Mouse (Mus musculus) gastrocnemius, adult 18-20 months (tissue): ENCODE measurements around the gene Adamts2. TPM values are rescaled to one million over a fixed set of nuclear protein-coding genes. Genes with fewer than 3 reads are reported as not detected.
A peak's percentile ranks its signal among the peaks of the same experiment; 100 is the strongest.

Source experiments
- DNase-seq: peaks from one replicate; pipeline ENCODE4 v3.0.0; 2021; ENCODE audit warnings: low spot score
- long read RNA-seq, 2 experiments: library from polyadenylated mRNA; stranded (forward); transcript quantifications; one replicate each; pipeline ENCODE4 v2.0.0; 2021
- total RNA-seq, 2 experiments: library from RNA; stranded (reverse); gene quantifications; 2 replicates each; pipeline ENCODE4 v1.2.3; 2021

The Adamts2 gene
- 1 to 10 TPM; 4.8 to 5.6 TPM for total RNA-seq
- long read RNA-seq, experiment 1, full-length matches to known transcripts: 12 of 14 reads
- long read RNA-seq, experiment 1, partial matches to known transcripts: 1 of 14 reads
- long read RNA-seq, experiment 1, other reads (novel, unspliced or antisense): 1 of 14 reads
- long read RNA-seq, experiment 2, full-length matches to known transcripts: 4 of 8 reads
- long read RNA-seq, experiment 2, partial matches to known transcripts: 2 of 8 reads
- long read RNA-seq, experiment 2, other reads (novel, unspliced or antisense): 2 of 8 reads

DNA sequence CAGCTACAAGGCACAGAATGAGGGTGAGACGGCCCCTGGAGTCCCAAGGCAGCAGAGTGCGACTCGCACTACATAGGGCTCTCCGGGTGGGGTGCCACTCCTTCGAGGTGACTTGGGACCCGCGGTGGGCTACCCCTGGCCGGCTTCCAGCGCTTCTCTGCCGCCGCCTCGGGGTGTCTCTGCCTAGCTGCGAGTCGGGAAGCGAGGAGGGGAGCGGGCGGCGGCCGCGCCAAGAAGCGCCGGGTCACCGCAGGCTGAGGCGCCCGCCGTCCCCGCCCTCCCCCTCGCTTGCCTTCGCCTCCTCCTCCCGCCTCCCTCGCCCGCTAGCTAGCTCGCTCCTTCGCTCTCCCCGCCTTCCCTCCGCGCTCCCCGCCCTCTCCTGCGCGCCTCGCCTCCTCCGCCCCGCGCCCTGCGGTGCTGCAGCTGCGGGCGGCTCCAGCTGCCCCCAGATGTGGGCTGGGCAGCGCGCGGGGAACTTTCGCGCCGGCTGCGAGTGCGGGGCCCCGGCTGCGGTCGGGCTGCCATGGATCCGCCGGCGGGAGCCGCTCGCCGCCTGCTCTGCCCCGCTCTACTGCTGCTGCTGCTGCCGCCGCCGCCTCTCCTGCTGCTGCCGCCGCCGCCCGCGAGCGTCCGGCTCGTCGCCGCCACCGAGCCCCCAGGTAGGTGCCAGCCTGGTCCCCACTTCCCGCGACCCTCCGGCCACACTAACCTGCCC is at the start of gene Adamts2:
TSS of gene Adamts2 (plus strand) at position 444 of the 715 bp plus-strand sequence.
- peak; percentile 78 for DNase-seq

DNA sequence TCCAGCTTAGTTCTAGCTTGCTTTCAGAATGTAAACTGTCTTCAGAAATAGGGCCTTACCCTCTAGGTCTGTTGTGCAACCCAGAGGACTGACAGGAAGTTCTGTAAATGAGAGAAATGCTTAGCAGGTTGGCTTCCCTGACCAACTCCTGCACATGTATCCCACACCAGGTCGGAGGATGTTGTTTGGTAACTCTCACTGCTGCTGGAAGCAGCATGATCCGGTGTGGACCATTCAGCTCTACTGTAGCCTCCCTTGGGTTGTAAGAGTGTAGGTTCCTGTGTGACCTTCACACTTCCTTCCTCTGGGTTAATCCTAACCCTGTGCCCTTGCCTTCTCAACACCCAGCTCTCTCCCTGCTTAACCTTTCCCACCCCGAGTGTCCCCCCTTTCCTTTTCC is 44.8 kb upstream of the Adamts2 start:
- DNase-seq: no peak

DNA sequence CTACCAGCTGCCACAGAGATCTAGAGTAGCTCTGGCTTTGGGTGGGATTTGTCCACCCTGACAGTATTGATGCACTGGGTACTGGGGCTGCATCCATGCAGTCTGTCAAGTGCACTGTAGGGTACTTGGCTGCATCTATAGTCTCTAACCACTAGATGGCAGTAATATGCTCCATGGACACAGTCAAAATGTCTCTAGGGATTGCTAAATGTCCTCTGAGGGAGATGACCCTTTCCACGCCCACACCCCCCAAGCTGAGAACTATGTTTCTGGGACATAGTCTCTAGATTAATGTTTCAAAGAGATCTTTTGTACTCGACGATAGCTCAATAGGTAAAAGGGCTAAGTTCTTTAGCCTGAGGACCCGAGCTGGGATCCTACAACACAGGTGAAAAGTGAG is 42.8 kb upstream of the Adamts2 start:
- peak; percentile 12 for DNase-seq

DNA sequence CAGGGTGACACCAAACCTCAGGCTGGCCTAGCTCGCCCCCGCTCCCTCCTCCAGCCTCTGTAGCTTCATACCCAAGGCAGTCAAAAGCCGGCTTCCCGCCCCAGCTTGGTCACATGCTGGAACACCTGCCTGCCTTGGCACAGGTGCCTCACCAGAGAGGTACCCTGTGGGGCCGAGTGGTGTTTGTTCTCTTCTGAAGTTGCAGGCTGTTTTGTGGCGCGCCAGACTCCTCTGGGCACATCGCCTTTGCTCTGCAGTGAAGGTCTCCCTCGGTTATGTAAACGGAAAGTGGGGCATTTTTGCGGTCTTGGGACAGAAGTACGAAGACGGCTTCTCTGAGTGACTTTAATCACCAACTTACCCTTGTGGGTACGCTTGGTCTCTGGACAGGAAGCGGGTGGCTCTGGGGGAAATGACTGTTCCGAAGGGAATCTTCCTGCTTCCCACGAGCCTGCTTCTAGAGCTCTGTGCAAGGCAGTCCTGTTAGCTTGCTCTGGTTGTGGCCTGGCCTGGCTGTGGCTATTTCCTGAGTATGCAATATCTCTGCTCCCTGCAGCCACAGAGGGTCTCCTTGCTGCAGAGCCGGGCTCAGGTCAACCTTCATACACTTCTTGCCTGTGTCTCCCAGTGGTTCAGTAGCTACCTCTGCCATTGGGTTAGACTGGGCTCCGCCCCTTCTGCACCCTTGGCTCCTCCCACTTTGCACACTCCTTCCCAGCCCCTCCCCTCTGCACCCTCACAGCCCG is 36.2 kb upstream of the Adamts2 start:
- DNase-seq: no peak

DNA sequence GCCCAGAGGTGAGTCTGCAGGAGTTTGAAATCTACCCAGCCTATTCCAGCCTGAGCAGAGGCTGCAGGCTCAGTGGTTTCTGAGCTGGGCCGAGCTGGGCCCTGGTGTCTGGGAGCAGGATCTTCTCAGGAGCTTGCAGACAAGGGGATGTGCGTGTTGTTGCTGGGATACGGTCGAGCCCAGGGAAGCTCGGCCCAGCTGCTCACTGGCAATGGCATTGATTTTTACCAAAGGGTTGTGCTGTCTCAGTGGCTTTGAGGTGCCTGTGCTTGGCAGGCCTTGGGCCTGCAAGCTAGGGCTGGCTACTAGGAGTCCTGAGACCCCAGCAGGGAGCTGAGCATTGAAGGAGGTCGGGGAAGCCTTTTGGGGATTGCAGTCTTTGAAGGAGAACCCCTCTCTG is 30.4 kb upstream of the Adamts2 start:
- DNase-seq: no peak

DNA sequence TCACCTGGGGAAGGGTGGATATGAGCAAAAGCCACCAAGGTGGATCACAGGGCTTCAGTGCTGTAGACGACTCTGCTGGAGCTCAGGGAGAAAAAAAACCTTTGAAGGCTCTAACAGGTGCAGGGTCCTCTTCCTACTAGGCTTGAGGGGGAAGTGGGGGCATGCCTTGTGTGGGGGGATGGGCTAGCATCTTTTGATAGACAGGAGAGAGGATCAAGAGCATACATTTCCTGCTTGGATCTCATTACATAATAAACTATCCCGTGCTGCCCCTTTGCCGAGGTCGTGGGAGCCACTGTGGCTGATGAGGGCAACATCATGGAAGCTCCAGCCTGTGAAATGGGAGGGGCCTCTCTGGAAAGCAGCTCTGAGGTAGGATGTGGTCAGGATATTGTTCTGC is 25.4 kb upstream of the Adamts2 start:
- no peak for DNase-seq

DNA sequence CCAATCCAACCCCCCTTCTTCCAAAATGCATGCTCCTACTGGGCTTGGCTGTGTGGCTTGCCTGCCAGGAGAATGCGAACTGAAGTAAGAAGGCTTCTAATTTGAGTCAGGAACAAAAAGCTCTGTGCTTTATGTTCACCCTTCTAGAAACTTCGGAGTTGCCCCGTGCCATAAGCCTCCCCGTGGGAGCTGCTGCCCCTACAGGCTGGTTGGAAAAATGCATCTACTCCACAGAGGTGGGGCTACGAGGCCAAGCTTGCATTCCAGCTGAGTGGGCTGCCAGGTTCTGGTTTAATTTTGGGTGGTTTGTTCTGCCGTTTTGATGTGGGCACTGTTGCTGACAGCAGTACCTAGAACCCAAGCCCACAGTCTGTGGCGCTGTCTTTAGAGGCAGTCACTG is 14.9 kb upstream of the Adamts2 start:
- peak; percentile 57 for DNase-seq

DNA sequence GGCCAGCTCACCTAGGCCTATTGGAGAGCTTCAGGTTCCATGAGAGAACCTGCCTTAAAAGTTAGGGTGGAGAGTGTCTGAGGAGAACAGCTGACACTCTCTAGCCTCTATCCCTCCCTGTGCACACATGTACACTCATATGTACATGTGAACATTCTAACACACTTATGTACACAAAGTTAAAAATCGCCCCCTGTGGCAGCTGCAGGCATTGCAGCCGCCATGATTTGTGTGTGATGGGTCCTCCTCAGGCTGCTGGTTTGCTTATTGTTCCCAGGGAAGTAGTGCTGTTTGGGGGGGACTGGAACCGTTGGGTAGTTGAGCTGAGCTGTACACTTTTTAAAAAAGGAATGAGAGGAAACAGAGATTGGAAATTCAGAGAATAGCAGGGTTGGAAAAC is 14.1 kb upstream of the Adamts2 start:
- peak; percentile 41 for DNase-seq

DNA sequence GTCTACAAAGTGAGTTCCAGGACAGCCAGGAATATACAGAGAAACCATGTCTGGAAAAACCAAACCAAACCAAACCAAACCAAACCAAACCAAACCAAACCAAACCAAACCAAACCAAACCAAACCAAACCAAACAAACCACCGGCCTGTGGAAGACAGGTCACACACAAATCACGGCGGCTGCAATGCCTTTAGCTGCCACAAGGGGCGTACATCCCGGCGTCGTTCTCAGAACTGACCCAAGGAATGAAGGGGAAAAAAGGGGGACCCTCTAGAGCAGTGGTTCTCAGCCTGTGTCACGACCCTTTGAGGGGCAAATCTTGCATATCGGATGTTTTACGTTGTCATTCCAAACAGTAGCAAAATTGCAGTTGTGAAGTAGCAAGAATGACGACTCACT is 12.8 kb upstream of the Adamts2 start:
- DNase-seq: peak; percentile 32

DNA sequence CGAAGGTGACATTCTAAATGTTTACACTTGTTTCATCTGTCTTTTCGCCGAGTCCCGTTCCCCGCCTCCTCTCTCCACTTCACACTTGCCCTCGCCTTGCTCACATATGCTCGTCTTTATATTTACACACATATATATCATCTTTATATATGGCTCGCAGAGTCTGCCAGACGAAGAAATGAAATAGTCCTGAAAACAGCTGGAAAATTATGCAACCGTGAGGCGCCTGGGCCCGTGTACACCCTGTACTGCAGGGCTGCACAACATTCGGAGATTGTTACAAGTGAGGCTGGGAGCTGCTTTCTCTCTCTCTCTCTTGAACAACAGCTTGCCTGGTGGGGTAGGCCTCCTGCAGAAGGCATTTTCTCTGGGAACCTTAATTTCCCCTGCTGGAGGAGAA is 10.8 kb upstream of the Adamts2 start:
- DNase-seq: no peak

DNA sequence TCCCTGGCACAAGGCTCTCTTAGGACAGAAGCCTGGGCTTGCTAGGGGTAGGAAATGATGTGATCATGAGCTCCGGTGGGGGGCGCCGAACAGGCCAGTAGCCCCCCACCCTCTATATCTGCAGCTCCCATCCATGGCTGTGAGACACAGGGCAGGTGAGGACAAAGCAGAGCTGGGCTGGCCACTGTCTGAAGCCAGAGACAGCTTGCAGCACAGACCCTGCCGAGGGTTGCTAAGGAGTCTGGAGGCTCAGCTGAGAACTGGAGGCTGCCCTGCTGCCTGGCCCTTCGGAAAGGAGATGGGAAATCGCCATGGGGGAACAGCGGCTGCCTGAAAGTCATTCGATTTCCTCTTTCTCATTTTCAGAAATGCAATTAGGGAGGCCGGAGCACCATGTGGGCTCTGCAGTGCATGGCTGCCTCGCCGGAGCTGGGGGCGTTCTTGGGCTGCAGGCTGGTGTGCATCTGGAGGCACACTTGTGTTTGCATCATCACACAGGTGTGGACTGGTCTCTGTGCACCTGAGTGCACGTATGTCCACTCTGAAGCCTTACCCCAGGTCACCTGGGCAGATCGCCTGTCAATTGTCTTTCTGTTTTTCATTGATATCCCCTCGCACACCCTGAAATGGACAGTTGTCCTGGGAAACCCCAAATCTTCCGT is 8.9 kb upstream of the Adamts2 start:
- DNase-seq: no peak

DNA sequence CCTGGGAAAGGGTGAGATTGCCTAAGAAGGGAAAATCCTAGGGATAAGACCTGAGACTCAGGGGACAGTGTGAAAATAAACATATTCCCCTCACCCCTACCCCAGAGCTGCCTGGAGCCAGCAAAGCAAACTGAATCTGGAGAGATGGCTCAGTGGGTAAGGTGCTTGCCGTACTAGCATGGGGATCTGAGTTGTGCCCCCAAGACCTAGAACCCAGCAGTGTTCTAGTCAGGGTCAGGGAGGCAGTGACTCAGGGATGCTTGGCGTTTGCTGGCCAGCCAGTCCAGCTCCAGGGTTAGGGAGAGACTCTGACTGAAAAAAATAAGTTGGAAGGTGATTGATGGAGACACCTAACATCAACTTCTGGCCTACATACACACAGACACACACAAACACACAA is 5.3 kb upstream of the Adamts2 start:
- DNase-seq: no peak

DNA sequence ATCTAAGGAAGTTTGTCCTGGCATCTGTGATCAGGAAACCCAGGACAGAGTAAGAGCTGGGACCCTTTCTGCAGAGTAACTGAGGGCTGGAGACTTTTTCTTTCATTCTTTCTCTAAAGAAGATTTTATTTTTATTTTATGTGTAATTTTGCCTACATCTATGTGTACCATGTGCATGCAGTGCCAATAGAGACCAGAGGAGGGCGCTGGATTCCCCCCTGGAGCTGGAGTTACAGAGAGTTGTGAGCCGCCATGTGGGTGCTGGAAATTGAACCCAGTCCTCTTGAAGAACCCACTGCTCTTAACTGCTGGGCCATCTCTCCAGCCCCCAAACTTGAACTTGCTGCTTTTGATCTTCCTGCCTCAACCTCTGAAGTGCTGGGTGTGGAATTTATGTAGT is 2.7 kb upstream of the Adamts2 start:
- DNase-seq: no peak

DNA sequence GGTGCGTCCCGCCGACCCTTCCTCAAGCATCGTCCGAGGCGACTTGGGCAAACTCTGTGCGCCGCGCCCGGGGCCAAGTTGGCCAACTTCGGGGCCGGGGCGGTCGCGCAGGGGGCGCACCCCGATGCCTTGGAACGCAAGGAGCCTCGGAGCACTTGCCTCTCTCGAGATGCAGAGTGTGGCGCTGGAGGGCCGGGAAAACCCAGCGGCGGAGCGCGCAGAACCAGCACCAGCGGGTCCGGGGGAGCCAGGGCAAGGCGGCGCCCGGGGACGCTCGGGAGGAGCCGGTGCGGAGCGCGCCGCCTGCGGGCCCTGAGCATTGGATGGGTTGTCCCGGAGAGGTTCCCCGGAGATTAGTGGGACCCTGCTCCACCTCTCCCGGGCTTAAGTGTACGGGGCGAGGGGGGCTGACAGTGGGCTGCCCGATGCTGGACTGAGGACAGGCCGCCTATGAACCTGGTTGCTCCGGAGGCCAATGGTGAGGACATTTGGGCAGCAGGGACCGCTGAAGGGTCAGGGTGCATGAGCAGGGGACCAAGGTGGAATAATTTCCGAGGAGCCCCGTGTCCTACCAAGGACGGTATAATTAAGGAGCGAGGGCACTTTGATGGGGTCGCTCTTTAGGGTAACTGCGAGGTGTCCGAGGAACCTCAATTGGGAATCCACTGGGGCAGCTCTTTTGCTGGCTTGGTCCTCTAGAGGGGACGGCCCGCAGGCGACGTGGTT is 635 bp downstream of the Adamts2 start:
- peak; percentile 50 for DNase-seq

DNA sequence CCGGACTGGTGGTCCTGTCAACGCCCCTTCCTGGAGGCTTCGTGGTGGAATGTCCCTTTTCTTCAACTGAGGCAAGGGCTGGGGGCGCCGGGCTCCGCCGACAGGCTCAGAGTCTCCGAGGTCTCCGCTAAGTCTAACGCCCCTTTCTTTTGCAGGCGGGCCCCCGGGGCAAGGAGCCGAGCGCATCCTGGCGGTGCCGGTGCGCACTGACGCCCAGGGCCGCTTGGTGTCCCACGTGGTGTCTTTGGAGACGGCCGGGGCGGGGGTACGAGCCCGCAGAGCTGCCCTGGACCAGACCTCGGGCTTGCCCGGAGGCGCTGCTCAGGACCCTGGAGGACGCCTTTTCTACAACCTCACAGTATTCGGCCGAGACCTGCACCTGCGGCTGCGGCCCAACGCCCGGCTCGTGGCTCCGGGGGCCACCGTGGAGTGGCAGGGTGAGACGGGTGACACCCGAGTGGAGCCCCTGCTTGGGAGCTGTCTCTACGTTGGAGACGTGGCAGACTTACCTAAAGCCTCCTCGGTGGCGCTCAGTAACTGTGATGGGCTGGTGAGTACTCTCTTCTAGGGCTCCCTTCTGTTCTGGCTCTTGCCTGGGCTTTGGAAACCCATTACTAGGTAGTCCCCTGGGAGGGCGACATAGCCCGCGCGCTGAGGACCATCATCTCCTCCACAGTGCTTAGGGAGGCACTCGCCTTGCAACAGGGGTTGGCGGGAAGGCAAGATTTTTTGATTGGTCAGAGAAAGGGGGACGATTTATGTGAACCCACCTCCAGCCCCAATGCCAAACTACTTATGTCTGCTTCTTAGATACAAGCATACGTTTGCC is 1.4 kb downstream of the Adamts2 start:
- DNase-seq: peak; percentile 43

DNA sequence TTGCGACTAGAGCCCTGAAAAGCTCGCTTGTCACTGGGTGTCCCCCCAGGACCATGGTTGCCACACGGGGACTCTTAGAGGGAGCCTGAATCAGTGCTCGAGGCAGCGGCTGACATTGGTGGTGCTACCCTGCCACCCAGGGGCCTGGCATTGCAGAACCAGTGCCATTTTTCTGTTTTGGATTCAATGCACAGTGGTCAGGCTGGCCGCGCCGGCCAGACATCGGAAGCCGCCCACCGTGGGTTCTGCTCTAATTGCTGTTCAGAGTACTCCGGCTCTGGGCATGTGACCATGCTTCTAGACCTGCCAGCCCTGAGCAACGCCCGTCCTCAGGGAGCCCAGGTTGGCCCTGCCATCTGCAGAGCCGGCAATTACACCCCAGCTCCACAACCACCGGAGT is 2.5 kb downstream of the Adamts2 start:
- DNase-seq: no peak

DNA sequence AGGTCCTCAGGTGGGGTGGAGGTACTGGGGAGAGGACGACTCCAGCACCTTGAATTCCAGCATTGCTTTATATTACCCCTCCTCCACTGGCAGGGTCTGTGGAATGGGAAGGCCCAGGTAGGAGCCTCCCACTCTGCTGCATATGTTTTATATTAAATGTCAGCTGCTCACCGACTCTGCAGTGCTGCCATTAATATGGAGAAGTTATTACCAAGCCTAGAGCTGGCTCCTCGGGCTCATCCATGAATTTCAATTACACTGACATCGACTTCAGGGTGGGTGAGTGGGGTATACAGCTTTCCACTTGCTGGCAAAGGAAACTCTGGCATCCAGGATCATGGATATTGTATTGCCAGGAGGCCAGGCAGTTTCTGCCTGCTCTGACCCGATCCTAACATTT is 9.3 kb downstream of the Adamts2 start:
- no peak for DNase-seq

DNA sequence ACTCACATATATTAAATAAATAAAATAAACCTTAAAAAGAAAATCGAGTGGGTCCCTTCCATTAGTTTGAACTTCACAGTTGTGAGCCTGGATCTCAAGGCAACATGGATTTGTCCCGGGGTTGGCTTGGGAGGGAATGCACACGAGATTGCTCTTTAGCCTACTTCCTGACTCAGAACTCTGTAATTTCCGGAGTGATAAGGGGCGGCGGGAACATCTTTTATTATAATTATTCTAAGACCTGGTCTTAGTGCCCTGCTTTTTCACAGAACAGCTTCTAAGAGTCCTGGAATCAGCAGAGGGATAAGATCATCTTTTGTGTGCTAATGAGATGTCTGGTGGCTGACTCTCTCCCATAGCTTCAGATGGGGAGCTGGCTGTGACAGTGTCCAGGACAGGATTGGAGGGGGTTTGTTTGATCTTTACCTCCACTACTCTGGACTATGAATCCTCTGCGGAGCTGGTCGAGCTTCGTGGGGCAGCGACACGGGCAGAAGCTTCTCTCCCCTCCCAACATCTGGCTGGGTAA is 15.2 kb downstream of the Adamts2 start:
- no peak for DNase-seq

DNA sequence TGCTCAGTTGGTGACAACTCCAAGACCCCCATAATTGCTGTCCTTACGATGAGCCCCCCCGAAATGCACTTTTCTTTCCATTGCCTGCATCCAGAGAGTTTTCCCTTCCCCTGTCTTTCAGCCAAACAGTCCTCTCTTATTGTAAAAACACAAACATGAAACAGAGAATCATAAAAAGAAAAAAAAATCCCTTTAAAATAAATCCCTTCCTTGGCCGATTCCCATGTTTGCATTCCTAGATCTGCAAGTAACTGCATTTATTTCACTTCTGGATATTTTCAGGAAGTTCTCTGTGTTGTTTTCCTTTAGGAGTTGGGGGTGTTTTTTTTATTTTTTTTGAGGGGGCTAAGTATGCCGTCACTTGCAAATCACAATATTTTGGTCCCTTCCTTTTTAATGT is 19.0 kb downstream of the Adamts2 start:
- no peak for DNase-seq

DNA sequence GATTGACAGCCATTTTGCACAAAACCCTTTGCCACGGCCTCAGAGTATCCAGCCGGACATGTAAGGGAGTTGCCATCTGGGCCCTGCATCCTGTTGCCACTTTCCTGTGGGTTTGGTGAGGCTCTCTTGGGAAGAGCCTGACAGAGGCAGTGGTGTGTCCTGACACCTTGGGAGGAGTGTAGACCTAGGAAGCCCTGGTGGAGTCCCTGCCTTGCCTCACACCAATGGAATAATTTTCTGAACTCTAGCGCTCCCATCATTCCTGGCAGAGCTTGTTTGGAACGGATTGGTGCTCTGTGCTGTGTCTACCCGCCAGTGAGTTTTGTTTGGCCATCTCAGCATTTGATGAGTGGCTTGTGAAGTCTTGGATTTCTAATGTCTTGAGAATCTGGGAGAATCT is 19.5 kb downstream of the Adamts2 start:
- no peak for DNase-seq
